Mouse (Mus musculus) embryo, embryonic 10 days (tissue): Measurements from ENCODE around the gene Dmp1.

ENCODE experiments used
- DNase-seq: peaks from one replicate; pipeline ENCODE4 v3.0.0-alpha.2; 2015; ENCODE audit warnings: low spot score

Gene Dmp1

DNA sequence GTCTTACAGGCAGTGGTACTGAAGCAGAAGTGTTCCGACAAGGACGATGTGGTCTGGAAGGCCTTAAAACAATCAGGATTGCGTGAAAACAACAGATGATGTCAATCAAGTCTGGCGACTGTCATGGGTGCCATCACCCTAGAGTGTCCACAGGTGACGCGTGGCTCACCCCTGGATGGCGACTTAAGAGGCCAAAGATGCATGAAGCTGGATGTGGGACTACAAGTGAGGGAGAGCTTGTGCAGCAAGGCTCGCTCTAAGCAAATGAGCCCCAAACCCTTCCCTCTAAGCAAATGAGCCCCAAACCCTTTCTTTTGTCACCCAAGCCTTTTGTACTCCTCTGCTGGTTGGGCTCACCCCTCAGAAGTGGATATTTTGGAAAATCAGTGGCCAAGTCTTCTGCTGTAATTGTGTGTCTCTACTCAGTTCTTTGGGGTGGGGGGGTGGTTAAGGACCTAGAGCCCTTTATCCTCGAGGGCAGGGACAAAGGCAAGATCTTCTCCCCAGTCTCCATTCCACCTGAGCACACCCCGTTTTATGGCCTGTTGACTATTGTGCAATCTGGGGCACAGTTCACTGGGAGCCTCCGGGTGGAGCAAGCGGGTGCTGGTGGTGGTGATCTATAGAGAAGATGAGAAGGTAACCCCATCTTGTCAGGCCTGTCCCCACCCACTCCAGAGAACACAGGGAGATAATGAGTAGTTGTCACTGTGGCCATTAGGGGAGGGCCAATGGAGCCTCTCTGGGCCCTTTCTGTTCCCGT, 60.8 kb downstream of the Dmp1 start:
- no peak for DNase-seq
